Comparison of ENCODE assay signal across 8 mouse cellular contexts in genomic region chr8:126473802-126474298, GRCm38 (mm10). TPM values are rescaled to one million over a fixed set of nuclear protein-coding genes. Genes with fewer than 3 reads are reported as not detected.
DNase-seq lines count a peak whose midpoint lies in the region; ATAC-seq lines count a peak whose summit lies in the region.

No protein-coding gene starts in this region.

- H3K27ac ChIP-seq in hindbrain, embryonic 10.5 days = peak overlapping the region; percentile 92
- H3K27ac ChIP-seq in midbrain, embryonic 10.5 days (replicated peaks) = peak overlapping the region; percentile 89

- ATAC-seq in common myeloid progenitor, adult 5-6 weeks (replicated peaks; ENCODE audit: low read depth, poor library complexity, severe bottlenecking) = peak; percentile 51
- ATAC-seq in inflammation-experienced regulatory T-cells, adult 6 months = no peak
- no peak for ATAC-seq in monocyte, adult 5-6 weeks (replicated peaks; ENCODE audit: insufficient number of reproducible peaks, low FRiP score, low TSS enrichment, poor library complexity, severe bottlenecking)

- no peaks in the 10 kb centered on the region for H3K9me3 ChIP-seq in hindbrain, embryonic 10.5 days
- no peaks in the 10 kb centered on the region for H3K9me3 ChIP-seq in midbrain, embryonic 10.5 days (replicated peaks)

- H3K27me3 ChIP-seq in hindbrain, embryonic 10.5 days (ENCODE audit: insufficient read depth, poor library complexity, severe bottlenecking) = peaks cover 25% of the 10 kb centered on the region
- H3K27me3 ChIP-seq in midbrain, embryonic 10.5 days (ENCODE audit: low read depth, poor library complexity, severe bottlenecking) = peaks cover 26% of the 10 kb centered on the region

- intact Hi-C loops in left cerebral cortex, postnatal 14 days (cut with DNase I) = no loop called here

- H3K36me3 ChIP-seq in hindbrain, embryonic 10.5 days = peaks cover 22% of the 10 kb centered on the region
- H3K36me3 ChIP-seq in midbrain, embryonic 10.5 days = peaks cover 23% of the 10 kb centered on the region

- peaks cover 37% of the 10 kb centered on the region for H3K4me1 ChIP-seq in hindbrain, embryonic 10.5 days (replicated peaks)
- peaks cover 33% of the 10 kb centered on the region for H3K4me1 ChIP-seq in midbrain, embryonic 10.5 days

- DNase-seq in left cerebral cortex, postnatal 14 days (ENCODE audit: low spot score in 2 of 2) = peak; percentile 14 to 16
- DNase-seq in left cerebral cortex, adult 9 months (ENCODE audit: low spot score in 2 of 2) = no peak
- DNase-seq in hindbrain, embryonic 10.5 days (ENCODE audit: low spot score) = no peak
- DNase-seq in midbrain, embryonic 10.5 days (ENCODE audit: low spot score) = no peak
- DNase-seq in left cerebral cortex, adult 18-20 months (ENCODE audit: low spot score in 2 of 2) = no peak

- peak overlapping the region; percentile 87 for H3K4me3 ChIP-seq in hindbrain, embryonic 10.5 days
- H3K4me3 ChIP-seq in midbrain, embryonic 10.5 days = peak overlapping the region; percentile 86

- 15% methylated on average over 16 of the region's 16 CpGs for WGBS in hindbrain, embryonic 10.5 days
- 17% methylated on average over 16 of the region's 16 CpGs for WGBS in midbrain, embryonic 10.5 days

RNA-seq across cellular contexts. Expression of gene Tarbp1, which starts 1.0 kb away (rescaled TPM):
- 1 to 10 TPM; 3.5 to 4.1 TPM for total RNA-seq in left cerebral cortex, postnatal 14 days (2021)
- total RNA-seq in common myeloid progenitor, adult 5-6 weeks (2017) = 12.4 and 16.4 TPM in 2 replicates
- polyA plus RNA-seq in hindbrain, embryonic 10.5 days (2016; fragmentation: Nextera tagmentation; extraction: Ambion mirVana) = 1.6 and 2.3 TPM in 2 replicates
- polyA plus RNA-seq in midbrain, embryonic 10.5 days (2016; fragmentation: Nextera tagmentation; extraction: Ambion mirVana) = 1.4 and 2.0 TPM in 2 replicates
- 1 to 10 TPM; 1.9 to 3.8 (median 3.2) TPM for polyA plus RNA-seq in inflammation-experienced regulatory T-cells, adult 6 months (2017; shearing (Covaris generic))
- 0.11 to 0.76 TPM (median 0.58 TPM) in 3 replicates for total RNA-seq in monocyte, adult 5-6 weeks (2017)
- 1 to 10 TPM; 4.1 to 4.5 TPM for total RNA-seq in left cerebral cortex, adult 18-20 months (2021)

RNA-seq across cellular contexts. Expression of gene Coa6, which starts 51.5 kb away (rescaled TPM):
- 10 to 100 TPM; 27.4 to 30.5 TPM for total RNA-seq in left cerebral cortex, postnatal 14 days (2021)
- total RNA-seq in common myeloid progenitor, adult 5-6 weeks (2017) = 25.9 and 52.0 TPM in 2 replicates
- polyA plus RNA-seq in hindbrain, embryonic 10.5 days (2016; fragmentation: Nextera tagmentation; extraction: Ambion mirVana) = 41.4 and 44.2 TPM in 2 replicates
- polyA plus RNA-seq in midbrain, embryonic 10.5 days (2016; fragmentation: Nextera tagmentation; extraction: Ambion mirVana) = 42.5 and 49.4 TPM in 2 replicates
- polyA plus RNA-seq in inflammation-experienced regulatory T-cells, adult 6 months (2017; shearing (Covaris generic)) = 10 to 100 TPM; 43.4 to 59.4 (median 48.4) TPM
- 12.3 to 25.5 TPM (median 24.2 TPM) in 3 replicates for total RNA-seq in monocyte, adult 5-6 weeks (2017)
- 10 to 100 TPM; 25.2 to 28.6 TPM for total RNA-seq in left cerebral cortex, adult 18-20 months (2021)

Comparison
In these comparisons a context has a peak if more than half of its experiments do, and no peak if none do; other contexts are left out.
1. DNase-seq: peak in left cerebral cortex, postnatal 14 days (2 of 2); none in left cerebral cortex, adult 9 months (0 of 2), hindbrain, embryonic 10.5 days (single experiment), midbrain, embryonic 10.5 days (single experiment) and left cerebral cortex, adult 18-20 months (0 of 2).